Mouse (Mus musculus) liver, adult (tissue): Measurements from ENCODE around the gene Nid1.

Source experiments
- GATA4 ChIP-seq: IDR thresholded peaks from 2 replicates; pipeline ENCODE4 v1.6.1; 2014; ENCODE audit warnings: mild to moderate bottlenecking, low read length; ENCODE audit not compliant: insufficient replicate concordance

Gene Nid1

GRCm38 (mm10) chr13:13484883-13485282, 47.5 kb downstream of the Nid1 start:
- TF ChIP-seq GATA4 = no peak

GRCm38 (mm10) chr13:13485682-13486081, 48.3 kb downstream of the Nid1 start:
- TF ChIP-seq GATA4 = no peak

GRCm38 (mm10) chr13:13487851-13488250, 50.5 kb downstream of the Nid1 start:
- no peak for TF ChIP-seq GATA4

GRCm38 (mm10) chr13:13489861-13490260, 52.5 kb downstream of the Nid1 start:
- no peak for TF ChIP-seq GATA4

- TF ChIP-seq GATA4 = no peak
Measured at GRCm38 (mm10) chr13:13492151-13492550, 54.8 kb downstream of the Nid1 start.

GRCm38 (mm10) chr13:13493517-13493916, 56.2 kb downstream of the Nid1 start:
- TF ChIP-seq GATA4 = no peak

- no peak for TF ChIP-seq GATA4
Measured at GRCm38 (mm10) chr13:13498022-13498421, 60.7 kb downstream of the Nid1 start.

- TF ChIP-seq GATA4 = no peak
Measured at GRCm38 (mm10) chr13:13502406-13502805, 65.1 kb downstream of the Nid1 start.

GRCm38 (mm10) chr13:13503695-13504386, 66.5 kb downstream of the Nid1 start:
- TF ChIP-seq GATA4 = 0 out of 2 replicates have a peak, but pooled peaks have one; percentile 34

- no peak for TF ChIP-seq GATA4
Measured at GRCm38 (mm10) chr13:13505063-13505462, 67.7 kb downstream of the Nid1 start.

- no peak for TF ChIP-seq GATA4
Measured at GRCm38 (mm10) chr13:13506556-13506955, 69.2 kb downstream of the Nid1 start.

GRCm38 (mm10) chr13:13514861-13515260, 77.5 kb downstream of the Nid1 start:
- TF ChIP-seq GATA4 = no peak

- no peak for TF ChIP-seq GATA4
Measured at GRCm38 (mm10) chr13:13516376-13517225, 79.2 kb downstream of the Nid1 start.

GRCm38 (mm10) chr13:13518114-13518513, 80.8 kb downstream of the Nid1 start:
- TF ChIP-seq GATA4 = no peak

GRCm38 (mm10) chr13:13520436-13520835, 83.1 kb downstream of the Nid1 start:
- TF ChIP-seq GATA4 = no peak

GRCm38 (mm10) chr13:13523625-13524584, 86.6 kb downstream of the Nid1 start:
- no peak for TF ChIP-seq GATA4

GRCm38 (mm10) chr13:13525205-13525604, 87.9 kb downstream of the Nid1 start:
- TF ChIP-seq GATA4 = no peak
